25 mouse cellular contexts compared by ENCODE assay signal in genomic region chr8:115201726-115202125, GRCm38 (mm10).
DNase-seq lines count a peak whose midpoint lies in the region; ATAC-seq and TF ChIP-seq lines count a peak whose summit lies in the region.
"Had no signal": no experiment of that assay in that cellular context is flagged by ENCODE, and none has a peak within 500 bp of the region (broad histone marks: within the 10 kb centered on the region; RNA-seq: fewer than 3 reads in every experiment).

No protein-coding gene starts in this region.

- no peak overlapping the region for H3K27ac ChIP-seq in embryonic facial prominence, embryonic 14.5 days (replicated peaks; ENCODE audit: low read depth, low read length)
- no peak overlapping the region for H3K27ac ChIP-seq in embryonic facial prominence, embryonic 10.5 days (replicated peaks)
- H3K27ac ChIP-seq in midbrain, embryonic 12.5 days (replicated peaks) = no peak overlapping the region
- no peak overlapping the region for H3K27ac ChIP-seq in midbrain, embryonic 16.5 days (ENCODE audit: low read length)
- no peak overlapping the region for H3K27ac ChIP-seq in limb, embryonic 14.5 days (replicated peaks; ENCODE audit: low read depth, low read length)
- no peak overlapping the region for H3K27ac ChIP-seq in forebrain, postnatal 0 days (ENCODE audit: low read depth, low read length)
- H3K27ac ChIP-seq: embryonic facial prominence, embryonic 15.5 days; heart, adult 2 months; heart, embryonic 10.5 days; heart, embryonic 13.5 days; hindbrain, embryonic 14.5 days had no signal

- H3K9me3 ChIP-seq in embryonic facial prominence, embryonic 14.5 days (ENCODE audit: control insufficient read depth, low read length) = no peaks in the 10 kb centered on the region
- H3K9me3 ChIP-seq in embryonic facial prominence, embryonic 10.5 days = no peaks in the 10 kb centered on the region
- no peaks in the 10 kb centered on the region for H3K9me3 ChIP-seq in midbrain, embryonic 12.5 days
- no peaks in the 10 kb centered on the region for H3K9me3 ChIP-seq in midbrain, embryonic 16.5 days (replicated peaks; ENCODE audit: control insufficient read depth, low read length, poor library complexity, severe bottlenecking)
- H3K9me3 ChIP-seq in limb, embryonic 14.5 days (ENCODE audit: control insufficient read depth, low read length) = no peaks in the 10 kb centered on the region
- no peaks in the 10 kb centered on the region for H3K9me3 ChIP-seq in forebrain, postnatal 0 days (ENCODE audit: low read length)
- H3K9me3 ChIP-seq: embryonic facial prominence, embryonic 15.5 days; heart, embryonic 10.5 days; heart, embryonic 13.5 days had no signal

- DNase-seq in embryonic facial prominence, embryonic 14.5 days (ENCODE audit: low spot score) = peak; percentile 50
- DNase-seq in embryonic facial prominence, embryonic 10.5 days (ENCODE audit: low spot score) = no peak
- peak; percentile 57 for DNase-seq in forelimb bud, embryonic 11.5 days (ENCODE audit: low read depth, low spot score)
- DNase-seq in limb, embryonic 14.5 days (ENCODE audit: low spot score) = peak; percentile 52
- no peak for DNase-seq in forebrain, postnatal 0 days
- DNase-seq: adrenal gland, adult 8-10 months; adrenal gland, postnatal 25 days; cerebellum, adult 11-12 months; cerebellum, adult 8-10 months; cerebellum, postnatal 10 days; cerebellum, postnatal 36 days; embryo, embryonic 11 days; gastrocnemius, postnatal 10 days; gastrocnemius, postnatal 36 days; heart, adult 2 months; heart, postnatal 14 days; heart, postnatal 4 days had no signal

- no peak for ATAC-seq in embryonic facial prominence, embryonic 14.5 days (ENCODE audit: low read depth)
- 0 out of 2 replicates have a peak, but pooled peaks have one; percentile 9 for ATAC-seq in midbrain, embryonic 12.5 days (ENCODE audit: low FRiP score, low read depth)
- ATAC-seq in midbrain, embryonic 16.5 days = no peak
- ATAC-seq in limb, embryonic 14.5 days (ENCODE audit: low FRiP score, low read depth) = peak; percentile 55; the same call in 1 of the 2 replicates
- no peak for ATAC-seq in forebrain, postnatal 0 days
- ATAC-seq: activated CD4-positive, CD25-positive, alpha-beta regulatory T cell, adult 4 months; forebrain, embryonic 14.5 days had no signal

- peaks cover 10% of the 10 kb centered on the region for H3K27me3 ChIP-seq in embryonic facial prominence, embryonic 14.5 days (replicated peaks; ENCODE audit: control insufficient read depth, insufficient read depth, low read length)
- H3K27me3 ChIP-seq in embryonic facial prominence, embryonic 10.5 days (replicated peaks; ENCODE audit: low read depth, poor library complexity, severe bottlenecking) = peaks cover 60% of the 10 kb centered on the region
- peaks cover 28% of the 10 kb centered on the region for H3K27me3 ChIP-seq in midbrain, embryonic 12.5 days
- H3K27me3 ChIP-seq in midbrain, embryonic 16.5 days (ENCODE audit: control insufficient read depth, insufficient read depth, low read depth, low read length) = peaks cover 3% of the 10 kb centered on the region
- peaks cover 21% of the 10 kb centered on the region; the same call in 1 of the 2 replicates for H3K27me3 ChIP-seq in limb, embryonic 14.5 days (ENCODE audit: control insufficient read depth, insufficient read depth, low read length)
- H3K27me3 ChIP-seq in forebrain, postnatal 0 days (ENCODE audit: insufficient read depth, low read length) = peaks cover 11% of the 10 kb centered on the region

- no peak overlapping the region for H3K9ac ChIP-seq in embryonic facial prominence, embryonic 14.5 days (ENCODE audit: low read depth, low read length)
- H3K9ac ChIP-seq in midbrain, embryonic 12.5 days (replicated peaks) = no peak overlapping the region
- no peak overlapping the region for H3K9ac ChIP-seq in midbrain, embryonic 16.5 days (ENCODE audit: low read depth, low read length)
- H3K9ac ChIP-seq in limb, embryonic 14.5 days (ENCODE audit: low read depth, low read length, severe bottlenecking) = no peak overlapping the region
- no peak overlapping the region for H3K9ac ChIP-seq in forebrain, postnatal 0 days
- H3K9ac ChIP-seq: embryonic facial prominence, embryonic 15.5 days; heart, embryonic 13.5 days; hindbrain, embryonic 14.5 days had no signal

- no peak for TF ChIP-seq CTCF in forebrain, postnatal 0 days (IDR thresholded peaks at IDR 0.05; ENCODE audit: low read depth)

- no peaks in the 10 kb centered on the region for H3K36me3 ChIP-seq in embryonic facial prominence, embryonic 14.5 days (ENCODE audit: control insufficient read depth, insufficient read depth, low read length)
- no peaks in the 10 kb centered on the region for H3K36me3 ChIP-seq in embryonic facial prominence, embryonic 10.5 days (replicated peaks)
- H3K36me3 ChIP-seq in midbrain, embryonic 12.5 days = no peaks in the 10 kb centered on the region
- no peaks in the 10 kb centered on the region for H3K36me3 ChIP-seq in midbrain, embryonic 16.5 days (ENCODE audit: control insufficient read depth, insufficient read depth, low read length)
- no peaks in the 10 kb centered on the region for H3K36me3 ChIP-seq in limb, embryonic 14.5 days (ENCODE audit: control insufficient read depth, insufficient read depth, low read length)
- no peaks in the 10 kb centered on the region for H3K36me3 ChIP-seq in forebrain, postnatal 0 days (ENCODE audit: insufficient read depth)
- H3K36me3 ChIP-seq: embryonic facial prominence, embryonic 15.5 days; heart, embryonic 10.5 days; heart, embryonic 13.5 days had no signal

- no peak overlapping the region for H3K4me3 ChIP-seq in embryonic facial prominence, embryonic 14.5 days (ENCODE audit: low read depth, low read length)
- H3K4me3 ChIP-seq in embryonic facial prominence, embryonic 10.5 days = no peak overlapping the region
- H3K4me3 ChIP-seq in midbrain, embryonic 12.5 days = no peak overlapping the region
- no peak overlapping the region for H3K4me3 ChIP-seq in midbrain, embryonic 16.5 days (ENCODE audit: low read depth, low read length)
- H3K4me3 ChIP-seq in limb, embryonic 14.5 days (replicated peaks; ENCODE audit: low read length) = no peak overlapping the region
- H3K4me3 ChIP-seq in forebrain, postnatal 0 days (ENCODE audit: low read depth, low read length) = no peak overlapping the region
- H3K4me3 ChIP-seq: embryonic facial prominence, embryonic 15.5 days; heart, adult 2 months; heart, embryonic 10.5 days; heart, embryonic 13.5 days had no signal

- peaks cover 11% of the 10 kb centered on the region for H3K4me1 ChIP-seq in embryonic facial prominence, embryonic 14.5 days (ENCODE audit: control insufficient read depth, insufficient read depth, low read length)
- peaks cover 21% of the 10 kb centered on the region for H3K4me1 ChIP-seq in embryonic facial prominence, embryonic 10.5 days
- H3K4me1 ChIP-seq in midbrain, embryonic 12.5 days = peaks cover 19% of the 10 kb centered on the region
- H3K4me1 ChIP-seq in midbrain, embryonic 16.5 days (ENCODE audit: control insufficient read depth, insufficient read depth, low read length) = peaks cover 9% of the 10 kb centered on the region; the same call in 1 of the 2 replicates
- peaks cover 16% of the 10 kb centered on the region for H3K4me1 ChIP-seq in limb, embryonic 14.5 days (ENCODE audit: control insufficient read depth, insufficient read depth, low read length)
- peaks cover 6% of the 10 kb centered on the region; the same call in 1 of the 2 replicates for H3K4me1 ChIP-seq in forebrain, postnatal 0 days (ENCODE audit: insufficient read depth)

- no peak overlapping the region for H3K4me2 ChIP-seq in embryonic facial prominence, embryonic 14.5 days (ENCODE audit: low read depth, low read length)
- no peak overlapping the region for H3K4me2 ChIP-seq in midbrain, embryonic 12.5 days (replicated peaks)
- H3K4me2 ChIP-seq in midbrain, embryonic 16.5 days (ENCODE audit: low read length) = no peak overlapping the region
- H3K4me2 ChIP-seq in limb, embryonic 14.5 days (replicated peaks; ENCODE audit: low read depth, low read length, severe bottlenecking) = no peak overlapping the region
- H3K4me2 ChIP-seq in forebrain, postnatal 0 days (ENCODE audit: low read depth) = no peak overlapping the region
- H3K4me2 ChIP-seq: embryonic facial prominence, embryonic 15.5 days; heart, embryonic 13.5 days; hindbrain, embryonic 14.5 days had no signal

- 49% methylated on average over 7 of the region's 7 CpGs for WGBS in embryonic facial prominence, embryonic 14.5 days
- WGBS in embryonic facial prominence, embryonic 10.5 days = 42% methylated on average over 7 of the region's 7 CpGs
- 27% methylated on average over 7 of the region's 7 CpGs for WGBS in midbrain, embryonic 12.5 days
- 29% methylated on average over 7 of the region's 7 CpGs for WGBS in midbrain, embryonic 16.5 days
- whole genome bisulfite sequencing in limb, embryonic 14.5 days = 13% methylated on average over 7 of the region's 7 CpGs
- WGBS in forebrain, postnatal 0 days = 48% methylated on average over 7 of the region's 7 CpGs

- TF ChIP-seq POLR2A in limb, embryonic 14.5 days (IDR thresholded peaks at IDR 0.05; ENCODE audit: borderline replicate concordance, extremely low read depth, insufficient read depth, insufficient read length) = no peak

Comparison
In these comparisons a context has a peak if more than half of its experiments do, and no peak if none do; other contexts are left out.
1. ATAC-seq: peak in midbrain, embryonic 12.5 days (single experiment) and limb, embryonic 14.5 days (single experiment); none in embryonic facial prominence, embryonic 14.5 days (single experiment), midbrain, embryonic 16.5 days (single experiment) and forebrain, postnatal 0 days (single experiment).
2. DNase-seq: peak in embryonic facial prominence, embryonic 14.5 days (single experiment), forelimb bud, embryonic 11.5 days (single experiment) and limb, embryonic 14.5 days (single experiment); none in embryonic facial prominence, embryonic 10.5 days (single experiment) and forebrain, postnatal 0 days (single experiment).